Mouse (Mus musculus) ES-E14 (cell line): Measurements from ENCODE around the gene Castor1. TPM values are rescaled to one million over a fixed set of nuclear protein-coding genes. Genes with fewer than 3 reads are reported as not detected.

Experiments
- DNase-seq: peaks from one replicate; pipeline ENCODE4 v3.0.0-alpha.2; 2013; ENCODE audit warnings: low read depth, low spot score
- H3K27ac ChIP-seq: 2 replicates; pipeline ENCODE4 v1.5.1; 2012; ENCODE audit warnings: low read depth, mild to moderate bottlenecking, low read length, moderate library complexity, mixed read lengths; ENCODE audit not compliant: poor library complexity, insufficient read depth, severe bottlenecking
- H3K36me3 ChIP-seq: 2 replicates; pipeline ENCODE4 v1.6.1; 2012; ENCODE audit warnings: mild to moderate bottlenecking, low read length, moderate library complexity, mixed read lengths; ENCODE audit not compliant: control insufficient read depth, poor library complexity, insufficient read depth, severe bottlenecking
- H3K4me1 ChIP-seq, 2 experiments: fragments of 150-350 bp in 1 of 2; sonication (generic) in 1 of 2; 2 replicates each; pipeline ENCODE4 v1.6.1; 2012; ENCODE audit warnings: low read length in 2 of 2, mild to moderate bottlenecking in 1 of 2, mixed read lengths in 1 of 2; ENCODE audit not compliant: control insufficient read depth in 2 of 2, insufficient read depth in 2 of 2, poor library complexity in 1 of 2
- H3K4me3 ChIP-seq, 2 experiments: fragments of 150-350 bp in 1 of 2; sonication (generic) in 1 of 2; 2 replicates each; pipeline ENCODE4 v1.5.1; 2012; ENCODE audit warnings: low read length in 2 of 2, low read depth in 1 of 2, mild to moderate bottlenecking in 1 of 2, mixed read lengths in 1 of 2; ENCODE audit not compliant: insufficient read depth in 1 of 2, poor library complexity in 1 of 2, severe bottlenecking in 1 of 2
- H3K9ac ChIP-seq: 2 replicates; pipeline ENCODE4 v1.6.1; 2012; ENCODE audit warnings: low read depth, mild to moderate bottlenecking, low read length, mixed read lengths; ENCODE audit not compliant: poor library complexity, insufficient read depth, severe bottlenecking
- H3K9me3 ChIP-seq: fragments of 150-350 bp; sonication (generic); 2 replicates; pipeline ENCODE4 v1.6.1; 2012; ENCODE audit warnings: low read depth, mild to moderate bottlenecking, low read length; ENCODE audit not compliant: control insufficient read depth, insufficient read depth
- CHD2 ChIP-seq: IDR thresholded peaks from 2 replicates; pipeline ENCODE4 v1.6.1; 2014; ENCODE audit warnings: mild to moderate bottlenecking, low read depth, low read length, inconsistent platforms
- HCFC1 ChIP-seq: IDR thresholded peaks from 2 replicates; pipeline ENCODE4 v1.6.1; 2012; ENCODE audit warnings: low read length, inconsistent platforms, borderline replicate concordance; ENCODE audit not compliant: insufficient read depth
- MAFK ChIP-seq: IDR thresholded peaks from 2 replicates; pipeline ENCODE4 v1.6.1; 2014; ENCODE audit warnings: mild to moderate bottlenecking, low read depth, low read length, inconsistent platforms; ENCODE audit not compliant: insufficient read depth
- ZC3H11A ChIP-seq: IDR thresholded peaks from 2 replicates; pipeline ENCODE4 v1.6.1; 2012; ENCODE audit warnings: low read depth, mild to moderate bottlenecking, inconsistent platforms, low read length, borderline replicate concordance
- ZNF384 ChIP-seq: IDR thresholded peaks from 2 replicates; pipeline ENCODE4 v1.6.1; 2012; ENCODE audit warnings: low read depth, low read length, inconsistent platforms
- in situ Hi-C, 2 experiments: fragments of 600-800 bp; cut with MboI; formaldehyde crosslinking; loops; one replicate each; pipeline ENCODE4 v1.15.1; 2025; ENCODE audit warnings: low sequenced_read_pairs in 2 of 2, inconsistent platforms in 1 of 2; ENCODE audit not compliant: unreplicated experiment in 2 of 2
- total RNA-seq: library from RNA; depleted of rRNA; stranded (reverse); fragments of 300-350 nt; gene quantifications from 2 replicates; pipeline ENCODE4 v1.2.3, GENCODE M21; 2012

Castor1 gene
- total RNA-seq, 1 experiment = 45.5 TPM

- in situ Hi-C loops = no loop called here
- Histone ChIP-seq H3K9ac (no peak overlapping the region), H3K4me3 (no peak overlapping the region), H3K27ac (no peak overlapping the region), H3K4me1 (peaks cover 3 to 5% of the 10 kb centered on the region in 2 experiments; a peak in 2 of 4 replicates), H3K9me3 (no peaks in the 10 kb centered on the region), H3K36me3 (no peaks in the 10 kb centered on the region; the same call in 1 of the 2 replicates)
- no peak for TF ChIP-seq HCFC1
- no peak for DNase-seq
Measured at GRCm38 (mm10) chr11:4195597-4196031, 22.4 kb upstream of the Castor1 start.

DNA sequence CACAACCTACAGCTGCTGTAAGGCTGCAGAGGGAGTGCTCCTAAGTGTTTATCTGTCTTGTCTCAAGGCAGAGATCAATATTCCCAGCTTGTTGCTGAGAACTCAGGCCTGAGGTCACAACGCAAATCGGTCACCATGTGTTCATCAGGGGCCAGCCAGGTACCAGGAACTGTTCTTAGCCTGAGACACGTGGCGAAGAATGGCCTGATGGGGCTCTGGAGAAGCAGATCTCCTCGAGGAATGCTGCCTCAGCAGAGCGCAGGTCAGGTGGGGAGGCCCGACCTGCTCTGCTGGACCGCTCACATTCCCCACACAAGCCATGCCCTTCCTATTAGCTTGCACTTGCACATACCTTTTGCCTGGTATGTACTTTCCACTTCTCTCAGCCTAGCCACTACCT is 21.4 kb upstream of the Castor1 start:
- no peaks in the 10 kb centered on the region for H3K9me3 ChIP-seq
- no peak overlapping the region for H3K27ac ChIP-seq
- H3K4me3 ChIP-seq = no peak overlapping the region
- H3K36me3 ChIP-seq = no peaks in the 10 kb centered on the region
- no peak for DNase-seq
- H3K9ac ChIP-seq = no peak overlapping the region
- TF ChIP-seq MAFK (peak; percentile 56), ZC3H11A (no peak)
- in situ Hi-C loops = no loop called here
- peaks cover 2 to 3% of the 10 kb centered on the region in 2 experiments; a peak in 2 of 4 replicates for H3K4me1 ChIP-seq

- H3K4me3 ChIP-seq = no peak overlapping the region
- H3K9me3 ChIP-seq = no peaks in the 10 kb centered on the region
- H3K27ac ChIP-seq = no peak overlapping the region
- H3K36me3 ChIP-seq = no peaks in the 10 kb centered on the region
- H3K4me1 ChIP-seq = peaks cover 2 to 3% of the 10 kb centered on the region in 2 experiments; a peak in 2 of 4 replicates
- no peak for DNase-seq
- TF ChIP-seq MAFK (no peak), ZC3H11A (no peak), ZNF384 (no peak)
- no peak overlapping the region for H3K9ac ChIP-seq
- in situ Hi-C loops = no loop called here
Measured at GRCm38 (mm10) chr11:4197691-4198090, 20.3 kb upstream of the Castor1 start.

DNA sequence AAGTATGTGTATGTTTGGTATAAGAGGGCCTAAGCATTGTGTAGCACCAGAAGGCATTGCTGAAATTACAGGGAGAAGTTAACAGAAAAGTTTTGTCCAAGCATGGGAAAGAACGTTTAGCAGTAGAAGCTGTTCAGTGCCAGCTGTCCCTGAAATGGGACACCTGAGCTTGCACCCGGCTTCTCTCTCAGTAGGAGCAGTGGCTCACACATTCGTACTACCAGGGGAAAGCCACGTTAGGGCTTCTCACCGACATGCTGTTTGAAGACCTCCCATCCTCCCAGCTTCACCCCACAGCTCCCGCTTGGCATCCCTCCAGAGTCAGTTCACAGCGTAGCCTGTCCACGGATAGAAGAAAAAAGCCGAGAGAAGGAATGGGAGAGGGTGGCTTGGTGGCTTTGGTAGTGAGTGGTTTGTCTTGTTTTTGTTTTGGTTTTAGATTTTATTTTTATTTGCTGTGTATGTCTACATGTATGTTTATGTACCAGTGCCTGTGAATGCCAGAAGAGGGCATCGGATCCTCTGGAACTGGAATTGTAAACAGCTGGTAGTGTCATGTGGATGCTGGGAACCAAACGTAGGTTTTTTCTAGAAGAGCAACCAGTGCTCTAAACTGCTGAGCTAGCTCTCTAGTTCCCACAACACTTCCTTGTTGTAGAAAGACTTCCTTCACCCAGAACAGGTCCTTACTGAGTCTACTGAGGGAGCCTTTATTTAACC is 15.9 kb upstream of the Castor1 start:
- Histone ChIP-seq H3K4me3 (no peak overlapping the region), H3K36me3 (peaks cover 10% of the 10 kb centered on the region; the same call in 1 of the 2 replicates), H3K27ac (no peak overlapping the region), H3K9ac (no peak overlapping the region), H3K4me1 (0 out of 4 replicates have a peak, but pooled peaks cover 0 to under 1% of the 10 kb centered on the region in 2 experiments), H3K9me3 (no peaks in the 10 kb centered on the region)
- no peak for TF ChIP-seq MAFK
- TF ChIP-seq ZNF384 = no peak
- no peak for TF ChIP-seq HCFC1
- TF ChIP-seq CHD2 = no peak
- no peak for TF ChIP-seq ZC3H11A
- in situ Hi-C loops = no loop called here
- DNase-seq = no peak

GRCm38 (mm10) chr11:4202995-4203704 is 14.9 kb upstream of the Castor1 start:
- Histone ChIP-seq H3K36me3 (peaks cover 13% of the 10 kb centered on the region; the same call in 1 of the 2 replicates), H3K27ac (no peak overlapping the region), H3K9me3 (no peaks in the 10 kb centered on the region), H3K9ac (no peak overlapping the region), H3K4me1 (no peaks in the 10 kb centered on the region), H3K4me3 (no peak overlapping the region)
- in situ Hi-C loops = no loop called here
- TF ChIP-seq MAFK = no peak
- DNase-seq = no peak
